Mouse (Mus musculus) forebrain, postnatal 0 days (tissue): ENCODE measurements at regions not wholly inside any gene's neighbourhood (a gene's known extent, or its start where the extent isn't known, plus 50 kb on each side); places are given as distances from the start of the nearest gene placed in this dataset.
A peak's percentile ranks its signal among the peaks of the same experiment; 100 is the strongest.
"Not testable (repeated sequence)": the region's sequence is repeated elsewhere in the genome, so short reads cannot be mapped to it uniquely, and the experiment has no call there.

Source experiments
- ATAC-seq: fragments of 200-750 bp; cut with Nextera tagmentation; 2 replicates; pipeline ENCODE4 v1.8.0; 2017; ENCODE audit warnings: mild to moderate bottlenecking, moderate library complexity
- DNase-seq: peaks from one replicate; pipeline ENCODE4 v3.0.0-alpha.2; 2015
- H3K27ac ChIP-seq: fragments of 300-500 bp; sonication (generic); 2 replicates; pipeline ENCODE4 v1.5.1; 2014; ENCODE audit warnings: low read depth, mild to moderate bottlenecking, antibody characterized with exemption, low read length, moderate library complexity, mixed read lengths
- H3K27me3 ChIP-seq: fragments of 300-500 bp; sonication (generic); 2 replicates; pipeline ENCODE4 v1.6.1; 2014; ENCODE audit warnings: mild to moderate bottlenecking, low read length, mixed read lengths; ENCODE audit not compliant: insufficient read depth
- H3K36me3 ChIP-seq: fragments of 300-500 bp; sonication (generic); 2 replicates; pipeline ENCODE4 v1.6.1; 2014; ENCODE audit warnings: mild to moderate bottlenecking, moderate library complexity; ENCODE audit not compliant: insufficient read depth
- H3K4me1 ChIP-seq: fragments of 300-500 bp; sonication (generic); 2 replicates; pipeline ENCODE4 v1.6.1; 2014; ENCODE audit warnings: antibody characterized with exemption; ENCODE audit not compliant: insufficient read depth
- H3K4me2 ChIP-seq: fragments of 300-500 bp; sonication (generic); 2 replicates; pipeline ENCODE4 v1.6.1; 2014; ENCODE audit warnings: low read depth, mild to moderate bottlenecking, moderate library complexity
- H3K4me3 ChIP-seq: fragments of 300-500 bp; sonication (generic); 2 replicates; pipeline ENCODE4 v1.5.1; 2014; ENCODE audit warnings: low read depth, low read length, mixed read lengths
- H3K9ac ChIP-seq: fragments of 300-500 bp; sonication (generic); 2 replicates; pipeline ENCODE4 v1.6.1; 2014; ENCODE audit warnings: mild to moderate bottlenecking
- H3K9me3 ChIP-seq: fragments of 300-500 bp; sonication (generic); 2 replicates; pipeline ENCODE4 v1.6.1; 2016; ENCODE audit warnings: low read length
- CTCF ChIP-seq: sonication (generic); IDR thresholded peaks from 2 replicates; pipeline ENCODE4 v1.5.1; 2016; ENCODE audit warnings: antibody characterized with exemption, control low read depth, low read depth
- WGBS: fragments of 180-500 bp; shearing (Covaris S2); extraction: QIAGEN DNeasy Blood & Tissue Kit; methylation state at CpG from one replicate; pipeline ENCODE4 v1.1.7; 2014; 5-methylcytosine and 5-hydroxymethylcytosine counted together

- no peak overlapping the region for H3K27ac ChIP-seq
- no peak for TF ChIP-seq CTCF
Observed at GRCm38 (mm10) chr12:29075096-29075852, 323.7 kb downstream of the Eipr1 start.

GRCm38 (mm10) chr12:29076606-29077005 is 325.0 kb downstream of the Eipr1 start:
- no peak for DNase-seq
- no peak for TF ChIP-seq CTCF
- H3K9me3 ChIP-seq = no peaks in the 10 kb centered on the region
- no peaks in the 10 kb centered on the region for H3K27me3 ChIP-seq
- H3K4me1 ChIP-seq = no peaks in the 10 kb centered on the region
- WGBS = 62% methylated on average over 1 of the region's 1 CpGs
- H3K4me3 ChIP-seq = no peak overlapping the region
- H3K36me3 ChIP-seq = no peaks in the 10 kb centered on the region
- H3K27ac ChIP-seq = no peak overlapping the region
- ATAC-seq = no peak
- H3K4me2 ChIP-seq = no peak overlapping the region
- no peak overlapping the region for H3K9ac ChIP-seq

More at GRCm38 (mm10) chr12:29075096-29075852, 323.7 kb downstream of the Eipr1 start:
- Histone ChIP-seq H3K36me3 (no peaks in the 10 kb centered on the region), H3K9ac (no peak overlapping the region), H3K9me3 (no peaks in the 10 kb centered on the region), H3K4me1 (no peaks in the 10 kb centered on the region), H3K4me2 (no peak overlapping the region), H3K27me3 (no peaks in the 10 kb centered on the region), H3K4me3 (no peak overlapping the region)
- WGBS = 57% methylated on average over 10 of the region's 10 CpGs
- ATAC-seq (peak; percentile 29; the same call in 1 of the 2 replicates), DNase-seq (no peak)

- ATAC-seq = no peak
- WGBS = 88% methylated on average over 1 of the region's 1 CpGs
- Histone ChIP-seq H3K9me3 (no peaks in the 10 kb centered on the region), H3K4me2 (no peak overlapping the region), H3K4me1 (peaks cover 8% of the 10 kb centered on the region; the same call in 1 of the 2 replicates), H3K36me3 (no peaks in the 10 kb centered on the region), H3K9ac (no peak overlapping the region), H3K27me3 (no peaks in the 10 kb centered on the region), H3K4me3 (no peak overlapping the region), H3K27ac (no peak overlapping the region)
- TF ChIP-seq CTCF = no peak
- no peak for DNase-seq
Observed at GRCm38 (mm10) chr12:29079011-29079410, 327.4 kb downstream of the Eipr1 start.

- no peak overlapping the region for H3K4me3 ChIP-seq
- H3K27me3 ChIP-seq = no peaks in the 10 kb centered on the region
- no peaks in the 10 kb centered on the region for H3K9me3 ChIP-seq
- WGBS = 42% methylated on average over 13 of the region's 13 CpGs
- peak; percentile 88 for ATAC-seq
- H3K4me1 ChIP-seq = peaks cover 8% of the 10 kb centered on the region; the same call in 1 of the 2 replicates
- peak overlapping the region; percentile 67 for H3K27ac ChIP-seq
- H3K36me3 ChIP-seq = no peaks in the 10 kb centered on the region
- H3K9ac ChIP-seq = peak overlapping the region; percentile 25; the same call in 1 of the 2 replicates
- no peak overlapping the region for H3K4me2 ChIP-seq
- TF ChIP-seq CTCF = no peak
- DNase-seq = peak; percentile 68
Observed at GRCm38 (mm10) chr12:29083426-29084221, 332.0 kb downstream of the Eipr1 start.

- not testable (repeated sequence) for H3K4me1 ChIP-seq, DNase-seq, H3K27ac ChIP-seq, H3K4me3 ChIP-seq, H3K36me3 ChIP-seq, ATAC-seq, H3K27me3 ChIP-seq, H3K9ac ChIP-seq, H3K9me3 ChIP-seq, H3K4me2 ChIP-seq
- WGBS = 68% methylated on average over 2 of the region's 2 CpGs
Observed at GRCm38 (mm10) chr12:29087245-29087644, 335.6 kb downstream of the Eipr1 start.

GRCm38 (mm10) chr12:29089634-29090033 is 338.0 kb downstream of the Eipr1 start:
- no peak for TF ChIP-seq CTCF
- H3K9ac ChIP-seq = no peak overlapping the region
- no peaks in the 10 kb centered on the region for H3K9me3 ChIP-seq
- H3K4me3 ChIP-seq = no peak overlapping the region
- H3K4me1 ChIP-seq = no peaks in the 10 kb centered on the region
- no peak for DNase-seq
- H3K4me2 ChIP-seq = no peak overlapping the region
- 0 out of 2 replicates have a peak, but pooled peaks cover 3% of the 10 kb centered on the region for H3K27me3 ChIP-seq
- H3K36me3 ChIP-seq = no peaks in the 10 kb centered on the region
- no peak for ATAC-seq
- no peak overlapping the region for H3K27ac ChIP-seq
- WGBS = 47% methylated on average over 3 of the region's 3 CpGs

- no peak for TF ChIP-seq CTCF
- Histone ChIP-seq H3K9ac (no peak overlapping the region), H3K4me3 (no peak overlapping the region), H3K4me2 (no peak overlapping the region), H3K27ac (no peak overlapping the region), H3K9me3 (no peaks in the 10 kb centered on the region), H3K27me3 (0 out of 2 replicates have a peak, but pooled peaks cover 3% of the 10 kb centered on the region), H3K4me1 (peaks cover under 1% of the 10 kb centered on the region; the same call in 1 of the 2 replicates), H3K36me3 (no peaks in the 10 kb centered on the region)
- no peak for ATAC-seq
- 55% methylated on average over 5 of the region's 5 CpGs for WGBS
- no peak for DNase-seq
Observed at GRCm38 (mm10) chr12:29090451-29090850, 338.8 kb downstream of the Eipr1 start.
